Mouse (Mus musculus) CD4-positive, CD25-positive, alpha-beta regulatory T cell, adult 2 months (primary cell): ENCODE measurements around the gene Gm8247.
"Not testable (repeated sequence)": the region's sequence is repeated elsewhere in the genome, so short reads cannot be mapped to it uniquely, and the experiment has no call there.

Source experiments
- DNase-seq: peaks from one replicate; pipeline ENCODE4 v3.0.0-alpha.2; 2012; ENCODE audit warnings: low read depth, low spot score

Gm8247 gene

GRCm38 (mm10) chr14:44582853-44583252 is at the start of gene Gm8247:
Gene Gm8247, plus strand, starts transcription at chr14:44583153.
- not testable (repeated sequence) for DNase-seq

GRCm38 (mm10) chr14:44547961-44548360 is 35.0 kb upstream of the Gm8247 start:
- DNase-seq: not testable (repeated sequence)

GRCm38 (mm10) chr14:44591765-44592164 is 8.8 kb downstream of the Gm8247 start:
- not testable (repeated sequence) for DNase-seq

GRCm38 (mm10) chr14:44627737-44628136 is 44.8 kb downstream of the Gm8247 start, which contains the start of gene Gm5624:
Gene Gm5624, minus strand, starts transcription at chr14:44627938.
- not testable (repeated sequence) for DNase-seq
